Mouse (Mus musculus) embryo, embryonic 9.5 days (tissue): ENCODE results near the gene Homer2.

Experiments
- DNase-seq: peaks from one replicate; pipeline ENCODE4 v3.0.0-alpha.2; 2017; ENCODE audit errors: extremely low spot score

The Homer2 gene

GRCm38 (mm10) chr7:81651284-81651683, 56.0 kb downstream of the Homer2 start:
- DNase-seq: no peak

DNA sequence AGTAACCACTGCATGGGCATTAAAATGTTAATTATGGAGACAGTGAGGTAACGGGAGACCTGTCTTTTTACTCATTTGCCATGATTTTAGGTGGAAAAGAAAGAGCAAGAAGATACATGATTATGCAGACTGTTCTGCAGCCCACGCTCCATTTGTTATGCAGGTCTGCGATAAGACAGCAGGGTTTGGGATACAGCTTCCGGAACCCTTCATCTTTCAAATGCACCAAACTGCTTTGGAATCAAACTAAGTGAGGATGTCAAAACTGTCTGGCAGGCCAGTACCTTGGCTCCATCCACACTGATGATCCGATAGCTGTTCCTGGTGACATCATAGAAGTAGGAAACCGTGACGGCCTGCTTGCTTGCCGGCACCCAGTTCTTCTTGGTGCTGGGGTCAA, 58.1 kb downstream of the Homer2 start:
- no peak for DNase-seq

GRCm38 (mm10) chr7:81647959-81648358, 59.4 kb downstream of the Homer2 start:
- no peak for DNase-seq

GRCm38 (mm10) chr7:81644551-81645235, 62.6 kb downstream of the Homer2 start:
- DNase-seq: no peak

DNA sequence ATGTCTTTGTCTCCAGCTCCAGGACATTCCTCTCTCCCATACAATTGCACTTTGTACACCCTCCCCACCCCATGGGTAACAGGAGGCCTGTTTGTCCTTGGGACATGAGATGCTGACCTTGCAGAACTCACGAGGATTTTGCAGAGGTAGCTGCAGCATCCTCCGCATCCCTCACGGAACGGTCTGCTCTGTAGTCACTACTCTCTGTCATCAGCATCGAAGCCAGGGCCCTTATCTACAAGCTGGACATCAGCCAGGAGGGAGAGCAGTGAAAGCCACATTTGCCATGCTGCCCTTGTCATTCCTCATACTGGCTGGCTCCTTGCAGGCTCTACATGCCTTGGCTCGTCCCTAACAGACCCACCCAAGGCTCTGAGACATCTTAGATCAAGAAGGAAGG, 66.2 kb downstream of the Homer2 start:
- no peak for DNase-seq

DNA sequence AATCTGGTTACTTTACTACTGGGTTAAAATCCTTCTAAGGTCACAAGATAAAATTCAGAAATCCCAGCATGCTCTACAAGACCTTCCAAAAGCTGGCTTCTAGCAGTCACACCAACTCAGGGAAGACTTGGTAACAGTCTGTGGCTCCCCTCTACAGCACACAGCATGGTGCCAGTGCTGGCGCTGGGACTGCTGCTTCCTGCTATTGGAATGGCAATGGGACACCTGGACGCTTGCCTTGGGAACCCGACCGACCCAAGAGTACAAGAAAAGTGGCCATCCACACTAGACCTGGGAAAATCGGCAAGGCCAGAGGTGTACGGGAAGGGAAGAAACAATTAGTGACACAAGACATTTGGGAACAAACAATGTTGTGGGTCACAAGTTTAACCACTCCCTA, 74.7 kb downstream of the Homer2 start:
- no peak for DNase-seq

- no peak for DNase-seq
These were observed 76.1 kb downstream of the Homer2 start for GRCm38 (mm10) chr7:81631261-81631660.

- no peak for DNase-seq
These were observed 80.9 kb downstream of the Homer2 start for GRCm38 (mm10) chr7:81626460-81626859.

DNA sequence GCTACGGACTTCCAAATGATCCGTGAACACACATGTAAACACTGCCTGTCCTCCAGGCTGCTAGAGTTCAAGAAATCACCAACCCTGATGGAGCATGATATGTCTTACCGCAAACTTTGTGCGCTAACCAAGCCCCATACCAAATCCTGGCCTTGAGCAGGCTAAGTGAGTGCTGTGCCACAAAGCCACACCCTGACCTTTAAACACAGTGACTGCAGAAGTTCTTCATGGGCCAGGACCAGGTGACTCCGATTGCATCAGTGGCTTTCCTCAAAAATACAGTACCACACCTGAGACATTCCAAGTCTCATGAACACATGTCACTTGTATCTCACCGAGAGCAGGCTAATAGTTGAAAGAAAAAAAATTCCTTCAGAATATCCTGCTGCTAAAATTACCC, 83.6 kb downstream of the Homer2 start:
- DNase-seq: no peak

- DNase-seq: no peak
These were observed 84.5 kb downstream of the Homer2 start for GRCm38 (mm10) chr7:81622793-81623192.

DNA sequence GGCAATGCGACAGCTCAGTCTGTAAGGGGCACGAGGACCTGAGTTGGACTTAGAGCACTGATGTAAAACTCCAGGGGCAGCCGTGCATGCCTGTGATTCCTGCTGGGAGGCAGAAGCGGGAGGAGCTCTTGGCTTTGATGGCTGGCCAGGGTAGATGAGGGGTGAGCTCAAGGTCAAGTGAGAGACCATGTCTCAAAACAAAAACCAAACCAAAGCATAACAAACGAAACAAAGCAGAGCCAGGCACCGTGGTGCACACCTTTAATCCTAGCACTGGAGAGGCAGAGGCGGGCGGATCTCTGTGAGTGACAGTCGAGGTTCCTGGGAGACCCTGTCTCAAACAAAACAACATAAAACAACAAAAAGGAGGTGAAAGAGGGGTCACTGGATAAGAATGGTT, 92.3 kb downstream of the Homer2 start:
- DNase-seq: no peak

DNA sequence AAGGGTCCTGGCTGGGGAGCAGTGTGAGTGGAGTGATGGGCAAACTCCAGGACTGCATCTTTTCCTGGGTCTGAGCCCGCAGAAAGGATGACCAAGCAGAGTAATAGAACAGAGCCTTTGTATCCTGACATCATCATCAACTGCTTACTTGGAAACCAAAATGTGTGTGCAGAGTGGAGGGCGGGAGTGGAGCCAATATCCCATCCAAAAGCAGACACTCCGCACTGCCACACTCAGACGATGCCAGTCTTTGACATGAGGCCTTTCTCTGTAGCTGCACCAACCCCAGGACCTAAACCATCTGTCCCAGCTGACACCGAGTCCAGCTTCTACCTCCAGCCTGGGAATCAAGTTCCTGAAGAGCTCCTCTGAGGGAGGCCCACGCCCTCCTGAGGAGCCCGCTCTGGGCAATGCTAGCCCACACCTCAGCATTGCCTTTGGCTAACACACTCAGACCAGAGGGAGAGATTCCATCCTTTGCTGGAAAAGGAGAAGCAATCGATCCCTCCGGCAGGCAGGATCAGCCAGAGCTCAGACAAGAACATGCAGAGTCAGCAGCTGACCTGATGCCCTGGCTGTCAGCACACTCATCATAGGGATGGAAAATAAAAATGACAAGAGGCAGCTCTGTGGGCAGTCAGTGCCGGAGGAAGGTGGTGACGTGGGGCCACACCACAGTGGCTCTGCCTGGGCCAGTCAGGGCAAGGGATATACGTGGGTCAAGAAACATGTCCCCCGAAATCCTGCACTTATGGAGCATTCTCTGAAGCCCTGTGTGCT, 94.3 kb downstream of the Homer2 start:
- no peak for DNase-seq

GRCm38 (mm10) chr7:81610125-81610524, 97.2 kb downstream of the Homer2 start:
- DNase-seq: peak; percentile 17

GRCm38 (mm10) chr7:81606452-81606851, 100.9 kb downstream of the Homer2 start:
- DNase-seq: no peak

- DNase-seq: no peak
These were observed 101.8 kb downstream of the Homer2 start for GRCm38 (mm10) chr7:81605489-81605888.

- DNase-seq: no peak
These were observed 102.3 kb downstream of the Homer2 start for GRCm38 (mm10) chr7:81604991-81605390.

DNA sequence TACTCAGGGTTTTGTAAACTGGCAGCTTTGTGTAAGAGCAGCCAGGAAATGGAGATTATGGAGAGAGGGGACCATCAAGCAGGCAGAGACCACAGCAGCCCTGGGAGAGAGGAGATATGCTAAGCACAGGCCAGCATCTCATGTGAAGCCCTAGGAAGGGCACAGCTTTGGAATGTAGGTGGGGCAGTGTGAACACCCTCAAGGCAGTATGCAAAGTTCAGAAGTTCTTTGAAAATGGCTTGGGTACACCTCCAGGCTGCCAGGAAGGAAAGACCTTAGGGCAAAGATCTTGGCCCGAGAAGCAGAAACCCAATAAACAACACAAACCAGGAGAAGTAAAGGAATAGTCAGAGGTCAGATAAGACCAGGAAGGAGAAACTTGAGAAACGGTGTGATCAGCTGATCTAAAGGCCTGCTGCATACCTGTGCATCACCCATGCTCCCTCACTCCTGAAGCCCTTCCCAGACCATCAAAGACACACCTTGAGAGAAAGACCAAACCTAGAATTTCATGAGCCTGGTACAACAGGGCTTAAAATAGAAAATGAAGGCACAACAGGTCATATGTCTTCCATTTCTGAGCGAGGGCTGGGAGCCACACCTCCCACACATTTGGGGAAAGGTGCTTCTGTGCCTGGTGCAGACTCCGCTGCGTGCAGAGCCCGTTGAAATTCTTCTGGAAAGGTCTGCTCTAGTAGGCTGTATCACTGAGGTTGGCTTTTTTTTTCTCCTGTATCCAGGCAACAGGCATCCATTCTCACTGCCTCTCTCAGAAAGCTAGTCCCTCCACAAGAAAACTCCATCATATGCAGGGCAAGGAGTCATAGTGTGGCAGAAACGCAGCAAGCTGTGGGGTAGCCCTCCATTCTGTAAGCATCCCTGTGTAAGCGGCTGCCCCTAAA, 107.7 kb downstream of the Homer2 start:
- DNase-seq: no peak

DNA sequence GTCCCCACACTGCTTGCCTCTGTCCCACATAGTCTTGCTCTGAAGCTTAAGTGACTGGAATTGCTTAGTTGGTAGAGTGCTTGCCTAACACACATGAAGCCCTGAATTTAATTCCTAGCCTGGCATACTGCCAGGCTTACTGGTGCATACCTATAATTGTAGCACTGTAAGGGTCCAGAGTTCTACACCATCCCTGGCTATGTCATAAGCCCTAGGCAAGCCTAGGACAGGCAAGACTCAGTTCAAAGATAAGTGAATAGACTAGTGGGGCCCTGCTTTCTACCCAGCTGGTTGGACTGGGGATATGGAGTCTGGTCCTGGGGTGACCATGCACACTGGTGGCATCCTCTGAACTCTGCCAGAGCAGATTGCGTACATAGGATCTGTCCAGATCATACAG, 109.7 kb downstream of the Homer2 start:
- DNase-seq: no peak

DNA sequence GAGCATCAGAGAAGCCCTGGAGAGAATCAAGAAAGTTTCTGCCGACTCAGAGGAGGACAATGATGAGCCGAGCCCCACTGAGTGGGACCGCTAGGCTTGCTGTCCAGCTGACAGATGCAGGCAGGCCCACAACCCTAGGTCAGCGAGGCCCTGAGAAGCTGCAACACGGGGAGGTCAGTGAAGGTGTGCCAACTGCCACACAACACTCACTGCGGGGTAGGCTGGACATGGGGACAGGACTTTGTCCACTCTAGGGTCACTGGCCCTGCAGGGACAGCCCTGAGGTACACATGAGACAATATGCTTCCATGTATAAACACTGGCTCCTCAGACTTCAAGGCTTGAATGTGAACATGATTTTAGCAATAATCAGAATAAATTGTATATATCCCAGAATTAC, 111.2 kb downstream of the Homer2 start:
- no peak for DNase-seq

DNA sequence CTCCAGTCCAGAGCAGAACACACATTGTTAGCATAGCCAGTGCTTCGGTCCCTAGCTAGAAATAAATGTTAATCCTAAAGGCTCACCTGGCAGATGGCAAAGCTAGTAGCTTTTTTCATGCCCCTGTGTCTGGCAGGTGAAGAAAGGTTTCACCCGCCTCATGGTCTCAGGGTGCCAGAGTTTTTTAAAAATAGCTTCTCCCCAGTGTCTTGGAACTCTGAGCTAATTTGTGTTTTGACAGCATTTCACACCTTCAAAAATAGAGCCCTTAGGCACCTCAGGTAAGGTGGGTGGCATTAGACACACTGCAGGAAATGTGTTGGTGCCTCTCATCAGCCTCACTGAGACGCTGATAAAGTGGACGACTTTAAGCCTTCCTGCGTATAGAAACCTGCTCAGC, 112.3 kb downstream of the Homer2 start:
- no peak for DNase-seq

DNA sequence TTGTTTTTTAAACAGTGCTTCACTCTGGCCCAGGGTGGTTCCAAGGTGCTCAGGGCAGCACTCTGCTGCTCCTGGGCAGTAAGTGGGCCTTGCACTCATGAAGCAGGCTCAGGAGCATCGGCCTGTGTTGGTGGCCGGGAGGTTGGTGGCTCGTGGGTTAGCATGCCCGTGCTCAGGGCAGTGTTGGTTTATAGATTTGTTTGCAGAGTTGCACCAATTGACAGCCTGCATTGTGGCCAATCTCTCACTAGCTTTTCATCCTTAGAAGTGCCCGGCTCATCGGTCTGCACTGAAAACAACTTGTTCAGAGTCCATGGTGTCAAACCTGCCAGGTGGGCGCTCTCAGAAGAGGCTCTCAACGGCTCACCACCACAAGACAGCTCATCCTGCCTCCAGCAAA, 113.9 kb downstream of the Homer2 start:
- no peak for DNase-seq

- DNase-seq: no peak
These were observed 114.6 kb downstream of the Homer2 start for GRCm38 (mm10) chr7:81592686-81593085.
